Mouse (Mus musculus): ENCODE data around the gene Plcb2.

The Plcb2 gene

DNA sequence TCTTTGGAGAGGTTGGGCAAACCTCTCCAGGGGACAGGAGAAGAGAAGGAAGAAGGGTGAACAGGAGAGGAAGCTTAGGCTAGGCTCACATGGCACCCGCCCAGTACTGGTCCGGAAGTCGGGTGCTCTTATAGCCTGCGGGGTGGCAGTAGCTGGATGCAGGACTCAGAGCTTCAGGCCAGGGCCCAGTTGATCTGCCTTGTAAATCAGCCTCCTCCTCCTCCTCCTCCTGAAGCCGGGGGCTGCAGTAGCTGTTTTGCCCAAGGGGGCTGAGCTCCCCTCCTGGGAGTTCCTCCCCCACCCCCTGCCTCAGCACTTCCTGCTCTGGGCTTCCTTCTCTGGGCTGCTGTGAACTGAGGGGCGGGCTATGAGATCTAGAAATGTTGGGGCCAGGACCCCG, at the start of gene Plcb2:
Gene Plcb2 (minus strand): TSS at position 102 of the 400 bp plus-strand sequence.
- DNase-seq (ENCODE audit: low spot score in 2 of 2): peak; percentile 64 to 65

GRCm38 (mm10) chr2:118776295-118776694, 48.1 kb upstream of the Plcb2 start:
- DNase-seq (ENCODE audit: low spot score in 2 of 2): no peak

DNA sequence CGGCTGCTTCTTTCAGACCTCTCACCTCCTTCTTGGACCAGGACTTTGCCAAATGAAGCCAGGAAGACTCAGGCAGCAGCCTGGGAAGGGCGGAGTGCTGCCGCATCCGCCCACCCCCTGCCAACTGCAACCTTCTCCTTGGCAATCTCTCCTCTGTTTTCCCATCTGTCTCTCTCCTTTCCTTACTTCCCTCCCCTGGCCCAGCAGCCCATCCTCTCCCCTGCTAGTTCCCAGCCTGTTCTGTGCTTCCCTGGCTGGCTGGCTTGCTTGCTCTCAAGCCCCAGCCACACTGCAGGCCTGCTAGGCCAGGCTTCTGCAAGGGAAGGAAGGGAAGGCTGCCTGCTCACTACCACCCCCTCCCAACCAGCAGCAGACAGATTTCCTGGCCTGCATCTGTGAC, 47.6 kb upstream of the Plcb2 start:
- DNase-seq (ENCODE audit: low spot score in 2 of 2): no peak

DNA sequence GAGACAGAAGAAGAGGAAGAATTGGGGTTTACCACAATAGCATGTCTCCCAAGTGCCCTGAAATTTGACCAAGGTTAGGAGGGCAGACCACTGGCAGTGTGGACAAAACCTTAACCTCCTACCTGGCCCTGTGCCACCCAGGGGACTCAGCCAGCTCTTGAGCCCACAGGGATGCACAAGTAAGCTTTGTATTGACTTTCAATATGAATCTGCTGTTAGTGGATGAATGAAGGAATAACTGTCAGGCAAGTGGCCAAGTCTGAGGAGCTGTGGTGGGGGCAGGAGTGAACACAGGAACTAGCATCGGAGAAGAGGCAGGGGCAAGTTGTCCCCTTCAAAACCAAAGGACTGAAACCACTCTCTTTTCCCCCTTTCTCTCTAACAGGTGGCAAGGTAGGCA, 47.2 kb upstream of the Plcb2 start:
- no peak for DNase-seq (ENCODE audit: low spot score in 2 of 2)

- DNase-seq (ENCODE audit: low spot score in 2 of 2): no peak
Measured at GRCm38 (mm10) chr2:118774536-118774935, 46.3 kb upstream of the Plcb2 start.

GRCm38 (mm10) chr2:118772158-118772874, 44.1 kb upstream of the Plcb2 start, which contains the start of gene Phgr1:
TSS of gene Phgr1 (plus strand) at chr2:118772769.
- no peak for DNase-seq (ENCODE audit: low spot score in 2 of 2)

- no peak for DNase-seq (ENCODE audit: low spot score in 2 of 2)
Measured at GRCm38 (mm10) chr2:118766041-118767033, 38.1 kb upstream of the Plcb2 start.

DNA sequence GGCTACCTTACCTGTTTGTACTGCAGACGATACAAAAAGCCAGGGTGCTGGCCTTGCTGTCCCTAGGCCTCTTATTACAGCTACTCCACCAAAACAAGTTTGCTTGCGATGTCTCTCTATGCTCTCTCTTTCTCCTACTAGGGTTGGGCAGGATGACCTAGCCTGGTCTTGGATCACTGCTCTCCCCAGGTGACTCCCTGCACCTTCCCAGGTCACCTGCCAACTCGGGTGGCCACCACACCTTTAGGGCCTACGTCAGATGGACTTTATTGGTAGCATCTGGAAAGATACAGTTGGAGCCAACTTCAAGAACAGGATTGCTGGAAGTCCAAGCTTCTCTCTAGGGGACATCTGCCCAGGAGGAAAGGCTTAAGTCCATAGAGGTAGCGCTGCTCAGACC, 36.6 kb upstream of the Plcb2 start:
- DNase-seq (ENCODE audit: low spot score in 2 of 2): no peak

GRCm38 (mm10) chr2:118764094-118764831, 36.0 kb upstream of the Plcb2 start:
- peak in 1 of 2 experiments; percentile 59 for DNase-seq (ENCODE audit: low spot score in 2 of 2)

DNA sequence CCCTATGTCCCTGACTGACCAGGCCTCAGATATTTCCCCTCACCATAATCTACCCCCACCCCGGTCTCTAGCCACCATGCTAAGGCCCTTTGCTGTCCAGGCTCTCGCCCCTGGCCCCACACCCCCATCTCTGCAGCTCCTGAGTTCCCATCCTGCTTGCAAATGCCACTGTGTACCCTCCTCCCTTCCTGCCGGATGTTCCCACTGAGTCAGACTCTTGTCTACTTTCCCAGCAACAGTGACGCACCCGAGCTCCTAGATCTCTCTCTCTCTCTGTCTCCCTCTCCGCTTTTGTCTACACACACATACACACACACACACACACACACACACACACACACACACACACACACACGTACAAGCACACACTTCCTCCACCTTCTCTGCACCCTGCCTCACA, 35.2 kb upstream of the Plcb2 start:
- DNase-seq (ENCODE audit: low spot score in 2 of 2): no peak

- no peak for DNase-seq (ENCODE audit: low spot score in 2 of 2)
Measured at GRCm38 (mm10) chr2:118762784-118763148, 34.5 kb upstream of the Plcb2 start.

DNA sequence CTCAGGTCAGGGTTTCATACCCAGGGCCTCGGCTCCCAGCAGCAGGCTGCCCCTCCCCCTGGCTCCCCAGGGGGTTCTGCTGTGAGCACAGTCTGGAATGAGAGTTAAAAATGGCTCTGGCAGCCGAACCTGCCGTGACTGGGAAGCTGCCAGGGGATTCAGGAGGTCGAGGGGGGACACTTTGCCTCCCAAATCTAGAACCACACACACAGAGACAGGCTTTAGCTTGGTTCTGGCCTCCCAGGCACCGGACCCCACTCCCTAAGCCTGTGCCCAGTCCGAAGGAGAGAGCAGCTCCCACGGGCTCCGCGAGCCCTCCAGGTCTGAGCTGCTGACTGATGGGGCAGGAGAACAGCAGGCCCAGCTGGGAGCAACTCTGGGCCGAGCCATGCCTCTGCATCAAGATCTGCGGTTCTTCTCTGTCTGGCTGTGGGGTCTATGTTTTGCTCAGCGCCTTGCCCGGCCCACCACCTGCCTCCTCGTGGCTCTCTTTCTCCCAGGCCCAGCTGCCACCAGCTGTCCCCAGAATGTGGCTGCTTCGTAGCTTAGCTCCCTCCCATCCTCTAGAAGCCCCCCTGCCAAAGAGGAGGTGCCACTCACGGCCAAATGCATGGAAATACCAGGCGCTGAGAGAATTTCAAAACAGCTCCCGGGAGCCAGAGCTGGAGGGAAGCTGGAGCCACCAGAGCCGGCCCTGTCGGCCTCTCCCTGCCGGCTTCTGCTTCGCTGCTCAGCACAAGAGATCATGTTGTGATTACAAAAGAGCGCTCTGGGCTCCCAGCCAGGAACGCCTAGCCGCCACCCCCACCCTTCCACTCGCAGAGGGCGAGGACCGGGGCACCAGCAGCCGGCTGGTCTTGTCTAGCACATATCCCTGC, 33.9 kb upstream of the Plcb2 start, which contains the start of gene Ccdc9b:
Gene Ccdc9b (minus strand): TSS at position 756 of the 878 bp plus-strand sequence.
- peak in 1 of 2 experiments; percentile 38 for DNase-seq (ENCODE audit: low spot score in 2 of 2)

DNA sequence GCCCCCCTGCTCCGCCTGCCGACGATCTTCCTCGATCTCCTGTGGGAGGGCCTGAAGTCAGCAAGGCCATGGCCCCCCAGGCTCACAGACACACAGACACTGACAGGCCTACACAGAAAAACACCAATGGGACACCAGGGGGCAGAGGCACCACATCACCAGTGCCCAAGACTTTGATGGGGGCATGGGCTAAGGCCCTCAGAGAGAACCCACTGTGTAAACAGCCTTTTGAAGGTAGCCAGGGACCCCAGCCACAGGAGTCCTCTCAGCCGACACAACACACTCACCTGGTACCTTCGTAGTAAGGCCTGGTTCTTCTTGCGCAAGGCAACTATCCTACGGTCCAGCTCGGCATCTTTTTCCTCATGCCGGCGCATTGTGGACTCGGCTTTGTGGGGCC, 33.1 kb upstream of the Plcb2 start:
- no peak for DNase-seq (ENCODE audit: low spot score in 2 of 2)

DNA sequence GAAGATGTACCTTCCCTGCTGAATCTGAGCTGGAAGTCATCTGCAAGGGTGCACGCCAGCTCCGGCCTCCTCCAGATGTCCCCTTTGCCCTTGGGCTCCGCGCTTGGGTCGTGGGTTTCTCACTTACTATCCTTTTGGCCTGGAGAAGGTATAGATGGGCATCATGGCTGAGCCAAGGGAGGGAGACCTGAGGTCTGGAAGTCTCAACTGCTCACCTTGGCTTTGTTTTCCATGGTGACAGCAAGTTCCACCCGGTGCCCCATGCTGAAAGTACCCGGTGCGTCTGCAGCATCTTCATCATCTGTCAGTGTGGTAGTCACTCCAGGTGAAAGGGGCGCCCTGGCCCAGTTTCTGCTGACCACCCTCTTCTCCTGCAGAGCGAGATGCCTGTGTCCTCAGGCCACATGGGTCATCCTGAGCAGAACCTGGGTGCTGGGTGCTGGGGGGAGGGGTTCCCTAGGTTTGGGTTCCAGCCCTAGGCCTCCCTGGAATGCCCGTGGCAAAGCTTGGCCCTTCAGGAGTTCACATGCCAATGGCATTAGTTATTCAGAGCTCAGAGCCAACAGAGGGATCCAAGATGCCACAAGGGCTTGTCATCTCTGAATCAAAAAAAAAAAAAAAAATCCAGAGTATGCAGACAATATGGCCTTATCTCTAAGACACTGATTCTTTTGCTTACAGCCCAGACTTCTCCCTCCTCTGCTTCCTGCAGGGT, 32.2 kb upstream of the Plcb2 start:
- DNase-seq (ENCODE audit: low spot score in 2 of 2): no peak

GRCm38 (mm10) chr2:118759828-118760227, 31.6 kb upstream of the Plcb2 start:
- DNase-seq (ENCODE audit: low spot score in 2 of 2): peak; percentile 57 to 81

GRCm38 (mm10) chr2:118756103-118756502, 27.9 kb upstream of the Plcb2 start:
- no peak for DNase-seq (ENCODE audit: low spot score in 2 of 2)

GRCm38 (mm10) chr2:118755407-118755806, 27.2 kb upstream of the Plcb2 start:
- DNase-seq (ENCODE audit: low spot score in 2 of 2): no peak

DNA sequence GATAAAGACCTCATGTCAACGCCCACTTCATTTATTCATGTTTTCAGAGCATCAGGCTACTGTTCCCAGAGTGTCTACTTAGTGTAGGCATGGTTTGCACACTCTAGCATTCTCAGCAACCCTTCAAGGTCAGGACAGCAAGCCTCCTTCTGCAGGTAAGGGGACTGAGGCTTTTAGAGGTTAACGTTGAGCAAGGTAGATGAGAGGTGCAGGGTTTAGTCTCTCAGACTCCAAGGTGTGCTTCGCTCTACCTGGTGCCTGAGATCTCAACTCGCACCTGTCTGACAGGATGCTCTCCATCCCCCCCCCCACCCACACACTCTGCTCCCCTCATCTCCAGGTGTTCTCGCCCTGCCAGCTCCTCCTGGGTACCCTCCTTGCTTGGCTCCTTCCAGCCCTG, 25.9 kb upstream of the Plcb2 start:
- DNase-seq (ENCODE audit: low spot score in 2 of 2): no peak

GRCm38 (mm10) chr2:118752792-118753108, 24.5 kb upstream of the Plcb2 start:
- DNase-seq (ENCODE audit: low spot score in 2 of 2): no peak
